Mouse (Mus musculus): ENCODE results near the gene Cdkal1.

The Cdkal1 gene

DNA sequence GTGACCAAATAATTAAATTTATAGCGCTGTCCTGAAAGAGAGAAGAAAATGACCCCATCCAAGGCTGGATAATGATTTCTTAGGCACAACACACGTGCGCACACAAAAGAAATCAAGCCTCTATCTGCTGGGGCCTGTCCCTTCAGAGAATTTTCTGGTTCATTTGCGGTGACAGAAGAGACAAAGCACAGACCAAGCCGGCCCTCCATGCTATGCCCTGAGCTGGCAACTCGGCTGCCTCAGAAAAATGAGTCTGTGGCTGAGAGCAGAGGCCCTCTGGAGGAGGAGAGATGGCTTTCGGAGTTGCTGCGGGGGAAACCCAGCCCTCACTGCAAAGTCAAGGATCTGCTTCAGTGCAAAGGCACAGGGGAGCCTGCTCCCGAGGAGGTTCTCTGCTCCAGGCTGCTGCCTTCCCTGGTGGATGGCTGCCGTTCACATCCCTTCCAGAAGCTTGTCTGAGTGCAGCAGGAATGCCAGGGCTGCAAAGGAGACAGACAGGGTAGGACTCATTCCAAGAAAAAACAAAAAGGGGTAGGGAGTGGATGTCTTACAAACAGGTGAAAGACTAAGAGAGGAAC is 633.1 kb downstream of the Cdkal1 start:
- no peak for DNase-seq

DNA sequence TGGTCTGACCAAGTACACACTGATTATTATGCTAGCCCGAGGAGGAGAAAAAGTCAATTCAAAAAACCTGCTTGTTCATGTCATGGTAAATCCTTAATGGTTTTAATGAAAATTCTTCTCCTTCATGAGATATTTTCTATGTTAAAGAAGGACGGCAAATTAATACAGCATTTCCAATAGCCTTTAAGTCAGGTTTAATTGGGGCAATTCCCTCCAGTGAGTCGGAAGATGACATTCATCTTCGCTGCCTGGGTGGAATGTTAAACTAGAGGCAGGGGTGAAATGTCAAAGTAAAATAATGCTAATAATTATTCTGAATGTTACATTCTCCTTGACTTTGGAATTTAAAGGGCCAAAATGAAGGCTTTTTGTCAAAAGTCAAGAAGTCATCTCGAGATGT is 633.8 kb downstream of the Cdkal1 start:
- DNase-seq, result no peak

DNA sequence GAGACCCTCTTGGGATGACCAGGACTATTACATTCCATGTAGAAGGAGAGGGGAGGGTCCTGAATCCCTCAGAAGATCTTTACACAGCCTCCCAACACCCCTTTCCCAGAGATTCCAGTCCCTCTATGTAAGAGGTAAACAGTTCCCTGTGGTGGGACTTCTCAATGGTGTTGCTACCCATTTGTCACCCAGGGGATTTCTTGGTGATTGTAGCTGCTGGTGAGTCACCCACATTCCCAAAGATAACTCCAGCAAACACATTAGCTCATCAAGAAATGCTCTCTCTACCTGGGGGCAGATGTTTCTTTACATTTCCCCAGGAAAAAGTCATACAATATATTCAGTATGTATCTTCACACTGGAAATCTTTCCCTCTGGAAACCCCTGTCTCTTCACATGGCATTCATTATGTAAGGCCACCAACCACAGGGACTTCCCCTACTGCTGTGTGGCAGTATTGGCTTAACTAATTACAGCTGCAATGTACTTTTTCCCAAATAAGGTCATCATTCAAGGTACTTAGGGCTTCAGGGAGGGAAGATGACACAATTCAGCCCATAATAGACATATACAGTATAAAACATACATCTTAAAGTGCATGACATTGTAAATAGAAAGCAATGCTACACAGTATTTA is 636.8 kb downstream of the Cdkal1 start:
- DNase-seq, result no peak

DNA sequence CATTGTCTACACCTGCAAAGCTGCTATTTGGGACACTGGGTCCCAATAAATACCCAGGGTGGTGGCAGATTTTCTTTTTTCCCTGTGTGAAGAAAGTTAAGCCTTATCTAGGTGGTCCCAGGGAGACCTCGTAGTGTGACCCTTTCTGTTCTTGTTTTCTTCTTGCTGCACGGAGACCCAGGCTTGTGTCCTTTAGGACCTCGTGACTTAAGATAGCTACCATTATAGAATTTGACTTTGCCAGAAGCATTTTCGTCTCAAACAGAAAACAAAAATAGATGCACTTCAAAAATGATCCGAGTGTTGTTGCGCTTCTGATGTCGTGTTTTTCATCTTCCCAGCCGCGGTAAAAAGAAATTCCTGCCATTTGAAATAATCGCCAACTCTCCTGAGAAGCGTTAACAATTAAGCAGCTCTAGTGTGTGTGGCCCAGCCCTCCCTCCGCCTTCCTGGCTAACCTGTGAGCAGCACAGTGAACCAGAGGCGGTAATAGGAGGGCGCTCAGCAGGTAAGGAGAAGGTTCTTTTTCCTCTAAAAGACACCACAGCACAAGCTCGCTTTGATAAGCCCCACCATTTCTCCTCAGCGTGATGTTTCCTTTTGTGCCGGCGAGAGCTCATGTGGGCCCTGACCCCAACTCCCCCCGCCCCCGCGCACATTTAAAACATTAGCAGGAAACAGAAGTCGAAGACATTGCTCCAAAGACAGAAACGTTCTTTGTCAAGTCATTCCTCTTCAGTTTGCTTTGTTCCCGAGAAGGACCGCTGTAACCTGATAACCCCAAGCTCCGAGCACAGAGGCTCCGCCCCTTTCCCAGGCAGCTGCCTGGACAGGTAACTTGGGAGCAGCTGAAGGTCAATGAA is 645.1 kb downstream of the Cdkal1 start:
- peak; percentile 48 to 75 for DNase-seq

DNA sequence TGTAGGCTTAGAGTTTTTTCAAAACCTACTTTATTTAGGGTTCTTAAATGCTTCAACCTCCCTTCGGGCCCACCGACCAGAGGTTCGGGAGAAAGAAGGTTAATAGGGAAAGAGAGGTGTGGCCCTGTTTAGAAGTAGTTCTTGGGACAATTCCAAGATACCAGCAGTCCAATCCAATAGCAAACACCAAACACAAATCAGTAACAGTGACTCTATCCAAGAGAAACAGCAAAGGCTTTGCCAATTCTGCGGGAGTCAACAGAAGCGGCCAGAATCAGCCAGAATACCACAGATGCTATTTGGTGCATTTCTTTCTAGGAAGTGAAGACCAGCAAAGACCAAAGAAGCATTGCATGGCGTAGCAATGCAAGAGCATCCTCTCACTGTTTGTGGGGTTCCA is 646.7 kb downstream of the Cdkal1 start:
- no peak for DNase-seq

DNA sequence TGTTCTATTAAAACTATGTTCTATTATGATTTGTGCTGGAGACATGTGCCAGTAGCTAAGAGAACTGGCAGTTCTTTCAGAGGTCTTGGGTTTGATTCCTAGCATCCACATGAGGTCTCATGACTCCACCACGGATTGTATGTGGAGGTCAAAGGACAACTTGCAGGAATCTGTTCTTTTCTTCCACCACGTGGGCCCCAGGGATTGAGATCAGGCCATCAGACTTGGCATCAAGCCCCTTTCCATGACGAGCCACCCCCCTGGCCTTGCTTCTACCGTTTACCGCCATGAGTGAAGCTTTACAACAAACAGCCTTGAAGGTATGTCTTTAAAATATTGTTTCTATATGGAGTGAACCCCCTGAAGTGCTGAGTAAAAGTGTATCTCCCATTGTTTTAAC is 651.6 kb downstream of the Cdkal1 start:
- no peak for DNase-seq

DNA sequence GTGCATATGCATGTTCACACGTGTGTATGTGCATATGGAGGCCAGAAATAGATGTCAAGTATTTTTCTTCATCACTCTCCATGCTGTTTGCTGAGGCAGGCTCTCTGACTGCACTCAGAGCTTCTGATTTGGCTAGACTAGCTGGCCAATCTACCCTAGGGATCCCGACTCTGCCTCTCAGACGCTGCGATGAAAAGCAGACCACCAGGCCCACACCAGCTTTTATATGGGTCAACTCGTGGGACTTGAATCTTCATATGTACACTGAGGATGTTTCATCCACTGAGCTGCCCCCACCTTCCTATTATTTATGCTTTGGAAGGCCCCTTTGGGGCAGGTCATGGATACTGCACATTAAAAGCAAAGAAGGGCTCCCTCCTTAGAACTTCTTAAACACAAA is 652.0 kb downstream of the Cdkal1 start:
- DNase-seq, result no peak

DNA sequence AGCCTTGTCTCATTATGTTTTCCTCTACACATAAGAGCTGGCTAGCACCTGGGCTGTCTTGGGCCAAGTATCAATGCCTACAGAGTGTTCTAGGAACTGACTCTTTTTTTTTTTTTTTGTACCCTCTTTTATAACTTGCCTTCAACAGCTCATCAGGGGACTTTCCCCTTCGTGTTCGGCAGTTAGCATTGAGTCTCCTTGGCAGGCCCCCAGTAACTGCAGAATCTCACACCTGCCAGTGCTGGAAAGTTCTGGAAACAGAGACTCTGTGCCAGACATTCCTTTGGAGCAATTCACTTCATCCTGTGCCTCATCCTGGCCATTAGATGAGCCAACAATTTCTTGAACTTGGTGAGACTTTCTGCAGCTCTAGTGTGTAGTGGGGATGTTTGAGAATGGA is 652.9 kb downstream of the Cdkal1 start:
- peak; percentile 61 to 83 for DNase-seq

DNA sequence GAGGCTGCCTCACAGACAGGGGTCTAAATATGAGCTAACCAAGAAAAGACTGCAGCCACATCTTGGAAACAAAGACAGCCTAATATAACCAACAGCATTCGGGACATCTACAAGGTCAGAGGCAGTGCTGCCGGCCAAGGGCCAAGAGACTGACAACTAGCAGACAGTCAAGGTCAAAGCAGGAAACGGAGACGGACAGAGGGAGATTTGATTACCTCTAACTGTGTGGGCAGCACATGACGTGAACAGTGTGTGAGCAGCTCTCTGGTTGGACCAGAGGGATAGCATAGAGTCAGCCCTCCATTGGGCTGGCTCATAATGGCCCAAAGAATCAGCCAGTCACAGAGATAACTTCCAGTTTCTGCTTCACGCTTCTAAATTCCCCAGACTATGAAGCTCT is 655.8 kb downstream of the Cdkal1 start:
- no peak for DNase-seq

DNA sequence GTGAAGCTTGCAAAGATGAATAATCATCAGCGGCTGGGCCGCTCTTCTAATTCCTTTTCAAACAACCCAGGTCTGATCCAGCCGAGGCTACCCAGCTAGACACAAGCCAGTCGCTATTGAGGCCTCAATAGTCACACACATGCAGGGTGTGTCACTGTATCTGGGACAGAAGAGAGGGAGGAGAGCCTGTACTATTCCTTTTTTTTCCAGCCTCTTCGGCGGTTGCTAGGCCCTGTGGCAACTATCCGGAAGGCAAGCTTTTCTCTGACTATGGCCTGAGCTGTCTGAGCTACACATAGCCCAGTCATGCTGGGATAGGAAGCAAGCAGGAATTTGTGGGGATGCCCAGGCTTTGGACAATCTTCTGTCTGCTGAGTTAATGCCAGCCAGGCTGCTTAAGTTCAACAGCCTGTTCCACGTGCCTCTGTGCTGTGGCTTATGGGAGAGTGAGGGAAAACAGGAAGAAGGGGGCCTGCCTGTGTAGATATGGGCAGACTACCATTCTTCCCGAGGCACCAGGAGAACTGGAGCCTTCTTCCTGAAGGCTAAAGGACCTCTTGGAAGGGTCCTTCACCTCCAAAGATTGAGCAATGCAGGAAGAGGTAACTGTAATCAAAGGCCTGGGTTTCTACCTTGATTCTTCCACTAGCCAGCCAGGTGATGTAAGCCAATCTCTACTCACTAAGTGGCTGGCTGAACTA is 658.5 kb downstream of the Cdkal1 start:
- peak; percentile 49 to 70 for DNase-seq

DNA sequence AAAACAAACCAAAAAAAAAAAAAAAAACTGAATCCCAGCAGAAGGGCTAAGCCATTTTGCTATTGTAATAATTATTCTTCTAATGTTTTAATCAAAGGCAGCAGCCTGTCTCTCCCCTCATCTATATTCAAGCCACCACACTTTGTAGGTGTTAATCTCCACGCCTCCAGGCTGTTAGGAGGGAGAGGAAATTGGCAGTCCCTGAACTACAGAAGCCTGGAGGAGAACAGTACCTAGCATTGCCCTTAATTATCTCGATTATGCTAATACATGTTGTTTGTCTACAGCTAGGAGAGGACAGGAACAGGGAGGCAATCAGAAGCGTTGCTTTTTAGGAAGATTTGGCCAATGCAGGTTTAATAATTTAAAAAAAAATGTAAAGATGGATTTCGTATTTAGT is 659.8 kb downstream of the Cdkal1 start:
- no peak for DNase-seq

DNA sequence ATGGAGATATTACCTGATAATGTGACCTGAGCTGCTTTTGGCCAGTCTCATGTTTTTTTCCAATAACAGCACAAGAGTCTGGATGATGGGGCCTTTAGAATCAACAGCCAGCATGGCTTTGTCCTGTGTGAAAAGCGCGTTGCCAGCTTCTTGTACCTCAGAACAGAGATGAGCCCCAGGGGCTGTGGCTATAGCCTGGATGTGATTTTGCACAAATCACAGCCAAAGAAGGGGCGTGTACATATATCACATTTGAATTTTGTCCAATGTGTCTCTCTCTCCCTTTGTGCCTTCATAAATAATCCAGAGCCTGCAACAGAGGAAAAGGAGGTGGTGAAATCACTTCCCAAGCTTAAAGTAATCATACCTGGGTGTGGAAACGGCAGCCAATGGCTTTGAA is 660.5 kb downstream of the Cdkal1 start:
- no peak for DNase-seq

DNA sequence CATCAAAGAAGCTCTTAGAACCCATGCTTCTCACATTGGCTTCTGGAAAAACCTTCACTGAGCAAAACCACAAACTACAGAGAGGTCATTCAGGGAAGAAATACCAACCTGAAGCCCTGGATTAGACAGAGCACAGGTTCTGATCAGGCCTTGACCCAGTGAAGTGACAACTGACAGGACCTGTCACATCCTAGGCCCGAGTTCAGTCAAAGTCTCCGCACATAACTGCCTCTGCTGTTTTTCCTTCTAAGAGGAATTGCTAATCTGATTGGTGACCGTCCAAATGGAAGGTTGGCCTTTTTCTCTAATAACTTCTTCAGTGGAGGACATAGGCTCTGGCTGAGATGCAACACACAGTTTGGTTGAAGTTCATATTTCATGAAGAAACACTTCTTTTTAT is 662.8 kb downstream of the Cdkal1 start:
- peak in 1 of 2 experiments; percentile 42 for DNase-seq

DNA sequence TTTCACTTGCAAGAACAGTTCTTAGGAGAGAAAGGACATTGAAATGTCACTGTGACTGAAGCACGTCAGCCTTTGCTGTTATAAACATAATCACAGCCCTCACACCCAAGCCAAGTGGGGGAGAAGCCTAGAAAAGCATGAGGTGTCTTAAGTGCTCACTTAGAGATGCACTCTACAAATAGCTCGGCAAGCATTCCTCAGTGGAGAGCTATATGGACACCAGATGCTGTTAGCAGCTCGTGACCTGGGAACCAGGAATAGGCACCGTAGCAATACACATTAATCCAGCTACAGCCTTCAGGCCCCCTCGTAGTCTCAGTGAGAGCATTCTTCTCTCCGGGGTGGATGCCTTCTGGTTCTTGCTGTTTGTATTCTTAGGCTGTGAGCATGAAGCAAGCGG is 664.9 kb downstream of the Cdkal1 start:
- DNase-seq, result no peak

DNA sequence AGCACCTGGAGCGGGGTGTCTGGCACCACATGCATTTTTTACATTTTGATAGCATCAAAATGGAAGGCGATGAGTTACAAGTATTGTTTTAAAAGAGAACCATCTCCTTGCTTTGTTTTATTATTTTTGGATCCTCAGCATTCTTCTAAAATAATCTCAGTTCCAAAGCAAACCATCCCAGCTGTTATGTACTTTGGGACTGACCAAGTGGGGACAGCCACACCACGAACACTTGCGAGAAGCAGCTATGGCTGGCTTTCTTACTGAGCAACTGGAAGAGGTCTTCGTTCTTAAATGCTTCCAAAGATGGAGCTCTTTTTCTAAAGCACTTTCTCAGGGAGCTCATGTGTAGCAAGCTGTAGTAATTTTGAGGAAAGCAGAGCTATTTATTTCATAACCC is 668.7 kb downstream of the Cdkal1 start:
- no peak for DNase-seq

DNA sequence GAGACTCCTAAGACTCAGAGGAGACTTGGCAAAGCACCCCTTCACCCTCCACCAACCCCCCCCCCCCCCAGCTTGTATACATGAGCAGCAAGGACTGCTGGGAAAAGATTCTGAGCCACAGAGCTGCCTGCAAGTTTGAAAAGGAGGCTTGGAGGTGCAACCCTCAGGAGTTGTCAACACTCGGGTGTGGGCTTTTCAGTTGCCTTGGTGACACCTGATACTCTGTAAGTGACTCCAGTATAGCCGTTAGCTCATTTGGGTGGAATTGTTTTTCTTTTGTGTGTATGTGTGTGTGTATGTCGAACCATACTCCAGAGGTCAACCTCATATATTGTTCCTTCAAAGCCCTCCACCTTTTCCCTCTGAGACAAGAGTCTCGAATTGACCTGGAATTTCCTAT is 669.9 kb downstream of the Cdkal1 start:
- DNase-seq, result no peak

DNA sequence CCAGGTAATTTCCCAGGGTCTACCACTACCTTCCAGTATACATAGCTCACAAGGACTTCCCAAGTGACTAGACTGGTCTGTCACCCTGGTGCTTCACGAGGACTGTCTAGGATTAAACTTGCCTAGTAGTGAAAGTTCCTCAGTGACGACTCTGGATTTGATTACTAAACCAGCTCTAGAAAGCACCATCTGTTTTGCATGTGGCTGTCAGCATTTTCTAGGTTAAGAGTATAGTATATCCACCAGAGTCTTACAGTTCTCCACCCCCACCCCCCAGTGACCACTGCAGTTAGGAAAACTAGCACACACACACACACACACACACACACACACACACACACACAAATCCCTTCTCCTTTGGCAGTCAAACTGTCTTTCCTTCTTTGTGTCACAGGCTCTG is 670.9 kb downstream of the Cdkal1 start:
- no peak for DNase-seq

DNA sequence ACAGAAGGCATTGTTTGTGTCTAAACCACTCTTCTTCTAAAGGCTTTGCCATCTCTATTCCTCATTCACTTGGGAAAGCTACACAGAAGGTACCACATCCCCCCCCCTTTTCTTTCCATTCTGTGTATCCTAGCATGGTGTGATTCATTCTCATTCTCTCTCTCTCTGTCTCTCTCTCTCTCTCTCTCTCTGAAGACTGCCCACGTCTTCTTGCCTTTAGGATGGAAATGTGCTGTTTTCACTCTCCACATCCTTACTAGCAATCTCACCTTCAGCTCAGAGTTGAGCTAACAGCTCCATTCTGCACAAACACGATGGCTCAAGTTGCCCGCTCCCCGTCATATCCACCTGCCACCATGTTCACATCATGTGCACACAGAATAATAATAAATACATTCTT is 675.6 kb downstream of the Cdkal1 start:
- no peak for DNase-seq

DNA sequence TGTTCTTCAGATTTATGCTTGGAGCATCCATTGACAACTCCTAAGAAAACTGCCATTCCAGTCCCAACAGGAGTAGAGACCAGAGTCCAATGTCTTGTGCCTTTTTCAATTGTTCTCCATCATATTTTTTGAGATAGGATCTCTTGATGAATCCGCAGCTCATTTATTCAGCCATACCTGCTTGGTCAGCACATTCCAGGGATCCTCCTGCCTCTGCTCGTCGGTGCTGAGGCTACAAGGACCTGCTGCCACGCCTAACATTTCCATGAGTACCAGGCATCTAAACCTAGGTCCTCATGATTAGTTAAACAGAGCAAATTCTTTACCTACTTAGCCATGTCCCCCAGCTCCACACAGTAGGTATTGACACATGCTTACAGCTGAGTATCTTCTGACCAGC is 676.2 kb downstream of the Cdkal1 start:
- DNase-seq, result no peak

DNA sequence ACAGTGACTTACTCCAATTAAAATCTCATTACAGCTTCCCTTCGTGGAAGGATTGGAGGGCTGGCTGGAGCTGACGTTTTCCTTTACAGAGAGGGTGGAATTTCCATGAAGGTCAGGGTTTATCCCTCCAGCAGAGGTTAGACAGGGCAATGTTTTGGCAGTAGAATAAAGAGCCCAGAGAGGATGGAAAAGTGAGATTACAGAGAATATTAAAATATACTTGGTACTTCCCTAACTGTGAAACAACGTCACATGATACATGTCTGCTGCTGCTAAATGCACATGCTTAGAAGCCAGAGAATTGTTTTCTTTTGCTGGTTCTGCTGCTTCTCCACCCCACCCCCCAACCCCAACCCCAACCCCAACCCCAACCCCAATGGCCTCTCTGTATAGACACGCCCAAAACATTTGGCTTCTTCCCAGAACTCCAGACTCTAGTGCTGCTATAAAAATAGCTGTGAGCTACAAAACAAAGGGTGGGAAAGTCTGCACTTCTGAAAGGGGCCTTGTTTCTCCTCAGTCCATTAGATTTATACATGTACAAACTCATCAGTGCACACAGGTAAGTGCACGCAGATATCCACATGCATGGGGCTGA is 677.5 kb downstream of the Cdkal1 start:
- peak in 1 of 2 experiments; percentile 25 for DNase-seq

DNA sequence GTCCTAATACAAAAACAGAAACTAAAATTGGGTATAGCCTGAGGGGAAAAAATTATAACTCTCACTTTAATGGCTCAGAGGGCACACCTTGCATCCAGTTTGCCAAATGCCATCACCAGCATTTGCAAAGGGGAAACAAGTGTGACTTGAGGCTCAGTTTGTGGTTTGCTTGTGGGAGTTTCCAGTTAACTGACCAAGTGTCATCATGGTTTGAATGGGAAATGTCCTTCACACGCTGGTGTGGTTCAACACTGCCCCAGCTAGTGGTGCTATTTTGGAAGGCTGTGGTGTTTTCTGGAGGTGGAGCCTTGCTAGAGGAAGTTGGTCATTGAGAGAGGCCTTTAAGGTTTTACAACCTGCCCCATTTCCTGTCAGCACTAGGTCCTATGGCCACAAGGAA is 686.1 kb downstream of the Cdkal1 start:
- no peak for DNase-seq

DNA sequence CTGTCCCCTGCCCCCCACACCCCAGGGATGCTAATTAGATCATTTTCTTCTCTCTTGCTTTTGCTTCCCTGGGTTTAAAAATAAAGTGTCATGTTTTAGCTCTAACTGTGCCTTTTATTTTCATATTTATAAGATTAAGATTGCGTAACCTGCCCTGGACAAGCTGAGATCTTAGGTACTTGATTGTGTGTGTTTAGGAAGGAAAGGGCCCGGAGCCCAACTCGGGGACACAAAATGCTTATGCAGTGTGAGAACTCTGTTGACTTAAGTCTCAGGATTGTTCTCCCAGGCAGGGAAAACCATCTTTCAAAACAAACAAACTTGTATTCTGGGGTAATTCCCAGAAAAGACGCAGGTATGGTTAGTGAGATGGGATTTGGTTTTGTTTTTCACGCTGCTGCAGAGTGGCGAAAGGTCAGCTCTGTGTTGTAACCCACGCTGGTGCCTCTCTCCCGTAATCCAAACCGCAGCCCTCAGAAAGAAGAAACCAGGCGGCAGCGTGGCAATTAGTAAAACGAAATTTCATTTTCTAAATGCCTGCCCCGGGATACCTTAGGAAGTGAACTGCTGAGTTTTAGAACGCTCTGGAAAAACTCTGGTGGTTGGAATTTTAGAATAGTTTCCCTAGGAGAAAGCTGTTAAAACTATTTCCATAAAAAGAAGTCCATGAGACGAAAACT is 690.5 kb downstream of the Cdkal1 start:
- DNase-seq, result no peak
